Mouse (Mus musculus) left cerebral cortex, adult 2 months (tissue): ENCODE results near the gene Fbxw8. TPM values are rescaled to one million over a fixed set of nuclear protein-coding genes. Genes with fewer than 3 reads are reported as not detected.

ENCODE experiments used
- DNase-seq, 2 experiments: peaks; one replicate each; pipeline ENCODE4 v3.0.0; 2021 to 2022; ENCODE audit warnings: low spot score in 2 of 2, mixed read lengths in 1 of 2; ENCODE audit errors: extremely low spot score in 1 of 2
- H3K27ac ChIP-seq: fragments of 200-600 bp; 2 replicates; pipeline ENCODE4 v1.8.1; 2022
- H3K4me3 ChIP-seq: fragments of 200-600 bp; 2 replicates; pipeline ENCODE4 v1.8.1; 2022
- CTCF ChIP-seq: fragments of 200-600 bp; IDR thresholded peaks from 2 replicates; pipeline ENCODE4 v1.8.1; 2022; ENCODE audit warnings: antibody characterized with exemption, mild to moderate bottlenecking, moderate library complexity
- intact Hi-C: fragments of 180-260 bp; cut with DNase I; formaldehyde crosslinking; loops from one replicate; pipeline ENCODE4 v1.15.1; 2025
- total RNA-seq, 2 experiments: library from RNA; stranded (reverse); gene quantifications; 2 replicates each; pipeline ENCODE4 v1.2.3; 2021

Fbxw8 gene
- total RNA-seq, 2 experiments from 2014 or later, result 34.5 to 35.1 TPM

DNA sequence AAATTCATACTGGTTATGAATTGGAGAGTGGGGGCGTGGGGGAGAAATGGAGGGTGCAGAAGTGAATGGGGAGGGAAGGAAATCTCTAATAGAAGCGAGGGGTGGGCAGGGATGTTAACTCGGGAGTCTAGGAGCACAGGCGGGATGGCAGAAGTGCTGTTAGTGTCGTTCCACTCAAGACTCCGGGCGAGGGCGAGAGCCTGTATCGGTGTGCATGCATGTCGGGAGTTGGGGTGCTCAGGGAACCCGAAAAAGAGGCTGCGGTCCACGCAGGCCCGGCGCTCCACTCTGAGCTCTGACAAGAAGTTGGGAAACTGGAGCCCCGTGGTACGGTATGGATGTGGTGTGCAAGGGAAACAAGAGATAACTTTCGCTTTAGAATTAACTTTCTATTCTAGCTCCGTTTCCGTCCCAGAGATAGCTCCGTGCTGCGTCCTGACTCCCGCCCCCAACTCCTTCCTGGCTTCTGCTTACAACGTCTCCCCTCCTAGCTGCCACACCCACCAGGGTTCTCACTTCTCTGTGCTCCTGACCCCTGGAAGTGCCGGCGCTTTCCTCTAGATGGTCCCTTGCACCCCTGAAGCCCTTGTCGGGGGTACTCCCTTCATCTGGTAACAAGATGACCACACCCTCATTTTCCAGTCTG is 16.9 kb upstream of the Fbxw8 start:
- no peak overlapping the region for H3K27ac ChIP-seq

DNA sequence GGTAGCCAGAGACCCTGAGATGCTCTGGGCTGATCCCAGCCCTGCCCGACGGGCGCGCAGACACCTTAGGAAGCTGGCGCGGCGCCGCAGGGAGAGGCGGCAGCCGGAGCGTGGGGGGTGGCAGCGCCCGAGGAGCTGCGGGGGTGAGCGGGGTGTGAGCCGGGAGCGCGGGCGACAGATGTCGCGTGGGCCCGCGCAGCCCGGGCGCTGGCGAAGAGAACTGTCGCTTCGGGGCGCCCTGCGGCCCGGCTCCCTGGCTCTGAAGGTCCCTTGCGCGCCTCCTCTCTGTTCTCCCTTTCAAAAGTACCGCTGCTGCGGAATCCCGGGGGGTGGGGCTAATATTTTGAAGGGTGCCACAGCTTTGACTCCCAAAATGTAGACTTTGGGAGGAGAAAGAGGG is 16.4 kb upstream of the Fbxw8 start:
- peak overlapping the region; percentile 44 for H3K4me3 ChIP-seq
- TF ChIP-seq CTCF, result no peak
- peak; percentile 52 to 75 for DNase-seq
- intact Hi-C loops, result loop anchor here (2.0 to 5.0 kb wide), 3 partner anchors 43 to 73 kb away; partner anchors contain the start of genes 2410131K14Rik and Rnft2
- peak overlapping the region; percentile 40 for H3K27ac ChIP-seq

More for the DNA sequence above, 16.9 kb upstream of the Fbxw8 start:
- no peak for TF ChIP-seq CTCF
- H3K4me3 ChIP-seq, result peak overlapping the region; percentile 44
- no peak for DNase-seq
- intact Hi-C loops, result loop anchor here (5.0 kb wide), 1 partner anchor 60 kb away; no protein-coding TSS in a partner anchor

DNA sequence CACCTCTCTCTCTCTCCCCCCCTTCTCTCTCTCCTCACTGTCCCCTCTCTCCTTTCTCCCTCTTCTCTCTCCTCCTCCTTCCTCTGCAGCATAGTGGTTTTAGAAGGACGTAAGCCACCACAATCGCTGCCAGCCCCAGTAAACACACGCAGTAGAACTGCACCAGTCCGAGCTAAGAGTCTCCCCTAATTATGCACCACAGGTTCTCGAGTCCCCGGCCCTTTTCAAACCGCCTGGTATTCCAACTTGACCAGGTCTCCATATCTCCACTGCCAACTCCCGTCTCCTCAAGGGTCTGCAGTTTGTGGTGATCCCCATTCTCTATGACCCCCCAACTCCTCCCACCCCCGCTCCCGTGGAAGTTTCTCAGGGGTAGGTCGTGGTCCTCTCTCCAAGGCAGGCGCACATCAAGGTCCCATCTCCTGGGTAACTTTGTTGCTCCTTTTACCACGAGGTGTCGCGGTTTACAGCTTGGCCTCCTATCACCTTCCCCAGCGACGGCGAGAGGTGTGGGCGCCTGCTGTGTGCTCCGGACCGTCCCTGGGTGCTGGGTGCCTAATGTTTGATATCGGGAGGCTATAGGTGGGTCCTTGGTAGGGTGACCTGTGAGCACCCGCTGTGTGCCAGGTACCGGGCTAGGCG is 15.7 kb upstream of the Fbxw8 start:
- intact Hi-C loops, result loop anchor here (2.0 to 5.0 kb wide), 3 partner anchors 44 to 74 kb away; partner anchors contain the start of genes 2410131K14Rik and Rnft2
- DNase-seq, result peak in 1 of 2 experiments; percentile 43
- peak overlapping the region; percentile 44 for H3K4me3 ChIP-seq
- H3K27ac ChIP-seq, result peak overlapping the region; percentile 40
- TF ChIP-seq CTCF, result peak; percentile 17; the same call in 1 of the 2 replicates

DNA sequence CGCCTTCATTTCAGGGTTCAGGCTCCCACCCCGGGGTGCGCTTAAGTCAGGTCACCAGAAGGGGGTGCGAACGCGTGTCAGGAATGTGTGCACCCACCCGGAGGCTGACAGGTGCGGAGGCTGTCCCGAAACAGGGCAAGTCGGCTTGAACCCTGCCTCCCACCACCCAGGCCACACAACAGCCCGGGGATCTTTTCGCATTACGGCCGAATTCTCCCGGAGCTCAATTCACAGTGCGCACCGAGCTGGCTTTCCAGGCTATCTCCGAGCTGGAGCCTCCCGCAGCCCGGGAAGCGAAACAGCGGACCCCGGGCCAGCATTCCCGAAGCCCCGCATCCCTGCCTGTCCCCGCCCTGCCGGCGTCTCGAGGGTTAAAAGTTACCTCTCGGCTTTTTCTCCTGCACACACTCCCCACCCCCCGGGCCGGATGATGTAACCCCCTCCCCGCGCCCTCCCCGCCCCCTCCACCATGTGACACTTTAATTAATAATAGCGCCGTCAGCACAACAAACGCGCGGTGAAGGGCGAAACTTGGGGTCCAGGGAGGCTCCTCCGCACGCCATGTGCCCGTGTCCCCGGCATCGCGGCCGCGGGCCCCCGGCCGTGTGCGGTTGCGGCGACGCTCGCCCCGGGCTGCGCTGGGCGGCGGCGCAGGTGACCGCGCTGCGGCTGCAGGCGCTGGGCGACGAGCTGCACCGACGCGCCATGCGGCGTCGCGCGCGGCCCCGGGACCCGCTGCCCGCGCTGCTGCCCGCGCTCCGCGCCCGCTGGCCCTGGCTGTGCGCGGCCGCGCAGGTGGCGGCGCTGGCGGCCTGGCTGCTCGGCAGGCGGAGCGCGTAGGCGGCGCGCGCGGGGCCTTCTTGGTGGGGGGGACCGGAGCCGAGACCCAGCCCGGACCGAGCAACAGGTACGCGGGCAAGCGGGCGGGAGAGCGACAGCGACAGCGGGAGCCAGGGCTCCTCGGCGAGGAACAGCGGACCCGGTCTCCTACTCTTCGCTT is 14.3 kb upstream of the Fbxw8 start:
- H3K27ac ChIP-seq, result peak overlapping the region; percentile 28

DNA sequence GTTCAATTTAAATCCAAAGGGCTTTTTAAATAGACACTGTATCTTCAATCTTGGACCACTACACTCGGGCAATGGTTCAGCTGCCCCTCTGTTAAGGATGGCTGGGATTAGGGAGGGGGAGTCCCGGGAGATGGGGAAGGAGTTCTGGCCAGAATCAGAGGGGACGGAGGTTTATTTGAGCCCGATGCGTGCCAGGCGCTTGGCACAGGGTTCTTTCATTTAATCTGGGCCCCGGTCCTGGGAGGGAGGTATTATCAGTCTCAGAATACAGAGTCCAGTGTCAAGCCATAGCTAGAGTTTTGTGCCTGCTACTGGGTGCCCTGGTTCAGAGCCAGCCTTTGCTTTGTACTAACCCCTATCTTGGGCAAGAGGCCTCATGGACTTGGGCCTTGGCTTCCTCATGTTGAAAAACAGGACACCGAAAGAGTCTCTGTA is 12.3 kb upstream of the Fbxw8 start:
- no peak overlapping the region for H3K27ac ChIP-seq
- no peak for TF ChIP-seq CTCF
- DNase-seq, result peak in 1 of 2 experiments; percentile 47
- intact Hi-C loops, result no loop called here
- no peak overlapping the region for H3K4me3 ChIP-seq

More for the DNA sequence above, 14.3 kb upstream of the Fbxw8 start:
- intact Hi-C loops, result loop anchor here (2.0 to 5.0 kb wide), 3 partner anchors 45 to 75 kb away; partner anchors contain the start of genes 2410131K14Rik and Rnft2
- TF ChIP-seq CTCF, result peak; percentile 22
- peak; percentile 40 to 45 for DNase-seq
- H3K4me3 ChIP-seq, result peak overlapping the region; percentile 50

DNA sequence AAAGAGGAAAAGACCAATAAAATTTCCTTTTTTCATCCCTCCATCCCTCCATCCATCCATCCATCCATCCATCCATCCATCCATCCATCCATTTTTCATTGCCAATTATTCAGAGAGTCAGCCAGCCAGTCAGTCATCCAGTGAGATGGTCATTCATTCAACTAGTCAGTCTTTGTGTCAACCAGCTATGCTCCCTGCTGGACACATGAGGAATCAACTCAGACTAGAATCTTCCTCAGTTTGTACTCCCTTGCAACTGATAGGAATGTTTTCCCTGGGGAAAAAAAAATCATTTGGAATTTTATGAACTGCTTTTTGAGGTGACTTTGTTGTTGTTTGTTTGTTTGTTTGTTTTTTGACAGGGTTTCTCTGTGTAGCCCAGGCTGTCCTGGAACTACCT is 10.2 kb upstream of the Fbxw8 start:
- no peak overlapping the region for H3K27ac ChIP-seq
- DNase-seq, result no peak
- intact Hi-C loops, result no loop called here
- H3K4me3 ChIP-seq, result no peak overlapping the region
- peak; percentile 31 for TF ChIP-seq CTCF

DNA sequence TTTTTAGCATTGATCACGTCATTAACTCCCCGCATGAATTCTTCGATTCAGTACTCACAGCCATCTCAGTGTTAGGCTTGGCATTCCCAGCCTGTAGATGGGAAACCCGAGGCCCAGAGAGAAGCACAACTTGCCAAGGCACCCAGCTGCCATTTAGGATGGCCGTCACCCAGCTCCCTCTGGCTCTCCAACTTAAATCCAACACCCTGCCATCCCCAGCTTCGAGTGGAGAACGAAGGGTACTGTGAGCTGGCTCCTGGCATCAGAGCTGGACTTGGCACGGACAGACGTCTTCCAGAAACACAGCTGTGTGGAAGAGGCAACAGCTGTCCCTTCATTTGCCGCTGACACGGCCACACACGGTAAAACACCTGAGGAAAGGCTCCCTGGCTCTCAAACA is 9.3 kb upstream of the Fbxw8 start, which contains the start of gene Hrk:
TSS of gene Hrk (plus strand) at position 68 of the 400 bp plus-strand sequence.
- DNase-seq, result no peak
- Histone ChIP-seq H3K4me3 (no peak within 1 kb of the TSS), H3K27ac (no peak within 1 kb of the TSS)
- intact Hi-C loops, result no loop called here
- no peak for TF ChIP-seq CTCF

DNA sequence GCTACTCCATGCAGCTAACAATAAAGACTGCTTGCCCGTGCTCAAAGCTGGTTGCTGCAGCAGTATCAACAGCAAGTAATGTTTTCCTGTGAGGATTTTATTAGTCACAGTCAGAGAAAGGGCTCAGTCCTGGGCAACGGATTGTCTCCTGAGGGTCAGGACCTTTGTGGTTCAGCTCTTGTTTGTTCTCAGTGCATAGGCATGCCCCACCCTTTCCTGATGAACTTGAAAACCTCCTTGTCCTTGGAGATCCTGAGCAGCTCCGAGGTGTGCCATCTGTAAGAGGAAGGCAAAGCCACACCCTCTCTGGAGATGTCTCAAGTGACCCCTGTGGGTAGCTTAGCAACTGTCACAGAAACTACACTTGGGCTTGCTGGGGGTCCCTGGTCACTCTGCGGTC is 5.4 kb upstream of the Fbxw8 start:
- no peak overlapping the region for H3K27ac ChIP-seq
- no peak for TF ChIP-seq CTCF
- DNase-seq, result no peak
- intact Hi-C loops, result no loop called here
- no peak overlapping the region for H3K4me3 ChIP-seq

DNA sequence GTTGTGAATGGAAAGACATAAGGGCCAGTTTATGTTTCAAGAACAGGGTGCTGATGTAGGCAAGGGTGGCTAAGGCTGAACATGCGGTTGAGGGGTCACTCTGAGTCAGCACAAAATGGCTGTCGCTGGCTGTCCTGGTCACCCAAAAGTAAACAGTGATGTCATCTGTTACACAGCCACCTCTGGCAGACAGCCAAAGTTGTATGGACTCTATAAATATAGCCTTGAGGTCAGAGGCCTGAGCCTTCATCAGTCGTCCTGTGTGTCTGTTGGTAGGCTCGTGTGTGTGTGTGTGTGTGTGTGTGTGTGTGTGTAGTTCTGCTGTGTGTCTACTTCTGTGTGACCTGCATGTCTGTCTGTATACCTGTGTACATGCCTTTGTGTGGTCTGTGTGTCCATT is 1.7 kb upstream of the Fbxw8 start:
- H3K4me3 ChIP-seq, result no peak overlapping the region
- no peak for DNase-seq
- no peak overlapping the region for H3K27ac ChIP-seq
- TF ChIP-seq CTCF, result no peak
- intact Hi-C loops, result no loop called here

DNA sequence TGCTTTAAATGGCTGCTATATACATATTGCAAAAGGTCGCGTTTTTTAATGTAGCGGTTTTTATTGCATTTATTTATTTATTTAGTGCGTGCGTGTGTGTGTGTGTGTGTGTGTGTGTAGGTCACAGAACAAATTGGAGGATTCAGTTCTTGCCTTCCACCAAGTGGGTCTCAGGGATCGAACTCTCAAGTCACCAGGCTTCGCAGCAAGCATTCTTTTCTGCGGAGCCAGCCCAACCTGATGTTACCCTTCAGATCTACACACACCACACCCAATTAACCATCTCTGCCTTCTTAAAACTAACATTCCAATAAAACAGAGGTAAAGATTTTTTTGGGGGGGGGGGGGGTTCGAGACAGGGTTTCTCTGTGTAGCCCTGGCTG is 292 bp upstream of the Fbxw8 start:
- H3K27ac ChIP-seq, result no peak overlapping the region
- DNase-seq, result no peak
- intact Hi-C loops, result no loop called here
- peak overlapping the region; percentile 92 for H3K4me3 ChIP-seq
- no peak for TF ChIP-seq CTCF

DNA sequence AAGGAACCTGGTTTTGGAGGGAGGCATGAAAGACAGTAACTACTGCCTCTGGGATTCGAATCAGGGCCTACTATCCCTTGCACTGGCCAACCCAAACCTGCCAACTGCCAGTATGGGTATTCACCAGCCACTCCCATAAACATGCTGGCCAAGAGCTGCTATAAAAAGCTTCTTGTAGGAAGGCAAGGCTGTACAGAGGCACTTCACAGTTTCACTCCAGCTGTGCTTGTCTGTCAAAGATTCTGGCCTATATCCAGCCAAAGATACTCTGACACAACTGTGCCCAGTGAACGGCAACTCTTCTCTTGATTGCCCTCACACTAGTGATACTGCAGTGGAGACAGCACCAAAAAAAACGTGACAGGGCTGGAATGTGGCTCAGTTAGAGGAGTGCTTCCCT is 5.6 kb downstream of the Fbxw8 start:
- TF ChIP-seq CTCF, result no peak
- intact Hi-C loops, result no loop called here
- no peak for DNase-seq
- H3K4me3 ChIP-seq, result no peak overlapping the region
- no peak overlapping the region for H3K27ac ChIP-seq
